Mouse (Mus musculus): ENCODE results near the gene Gadd45b. TPM values are rescaled to one million over a fixed set of nuclear protein-coding genes. Genes with fewer than 3 reads are reported as not detected.

The Gadd45b gene
- polyA plus RNA-seq, 1 experiment from 2014 or later: 16.1 TPM

DNA sequence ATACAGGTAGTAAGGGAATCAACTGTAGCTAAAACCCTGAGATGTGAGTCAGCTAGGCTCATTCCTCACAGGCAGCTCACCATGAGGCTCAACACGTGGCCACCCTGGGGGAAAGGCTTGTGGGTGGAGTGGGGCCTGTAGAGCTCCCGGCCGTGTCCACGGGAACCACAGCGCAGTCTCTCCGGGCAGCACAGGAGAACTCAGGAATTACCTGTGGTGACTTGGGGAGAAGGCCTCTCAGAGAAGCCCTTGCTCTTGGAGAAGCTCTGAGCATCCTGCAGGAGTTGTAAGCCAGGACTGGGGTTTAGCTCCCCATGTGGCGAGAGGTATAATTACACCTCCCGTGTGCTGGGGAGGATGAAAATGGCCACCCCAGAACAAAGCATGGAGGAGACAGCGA lies 25.7 kb downstream of the Gadd45b start:
- Histone ChIP-seq H3K27ac (ENCODE audit: low read depth, low read length) (no peak overlapping the region), H3K36me3 (ENCODE audit: control insufficient read depth, insufficient read depth, low read length) (no peaks in the 10 kb centered on the region), H3K9ac (ENCODE audit: low read depth, low read length) (no peak overlapping the region), H3K9me3 (ENCODE audit: control insufficient read depth, low read length) (no peaks in the 10 kb centered on the region), H3K4me1 (ENCODE audit: control insufficient read depth, insufficient read depth, low read length) (peaks cover 12% of the 10 kb centered on the region), H3K27me3 (ENCODE audit: control insufficient read depth, insufficient read depth, low read length) (no peaks in the 10 kb centered on the region), H3K4me2 (replicated peaks; ENCODE audit: low read depth, low read length) (no peak overlapping the region; the same call in 1 of the 2 replicates), H3K4me3 (ENCODE audit: low read length) (no peak overlapping the region)
- WGBS: 21% methylated on average over 9 of the region's 9 CpGs
- peak; percentile 33; the same call in 1 of the 2 replicates for ATAC-seq (ENCODE audit: low FRiP score, low TSS enrichment)

DNA sequence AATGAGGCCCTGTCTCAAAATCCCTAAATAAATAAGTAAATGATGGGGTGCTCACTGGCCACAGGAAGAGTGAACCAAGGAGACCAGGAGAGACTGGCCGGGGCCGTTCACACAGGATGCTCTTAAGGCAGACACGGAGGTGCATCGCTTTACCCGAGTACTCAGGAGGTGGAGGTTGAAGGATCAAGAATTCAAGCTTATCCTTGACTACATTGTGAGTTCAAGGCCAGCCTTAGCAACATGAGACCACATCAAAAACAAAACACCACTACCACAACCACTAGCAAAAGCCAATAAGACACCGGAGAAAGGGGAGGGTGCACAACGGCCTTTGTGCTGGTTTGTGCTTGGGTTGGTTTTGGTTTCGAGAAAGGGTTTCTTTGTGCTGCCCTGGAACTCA lies 26.5 kb downstream of the Gadd45b start:
- WGBS: 95% methylated on average over 8 of the region's 8 CpGs
- ATAC-seq (ENCODE audit: low FRiP score, low TSS enrichment): no peak
- Histone ChIP-seq H3K4me1 (ENCODE audit: control insufficient read depth, insufficient read depth, low read length) (peaks cover 21% of the 10 kb centered on the region), H3K27me3 (ENCODE audit: control insufficient read depth, insufficient read depth, low read length) (no peaks in the 10 kb centered on the region), H3K9me3 (ENCODE audit: control insufficient read depth, low read length) (no peaks in the 10 kb centered on the region), H3K4me2 (replicated peaks; ENCODE audit: low read depth, low read length) (no peak overlapping the region), H3K27ac (ENCODE audit: low read depth, low read length) (no peak overlapping the region), H3K36me3 (ENCODE audit: control insufficient read depth, insufficient read depth, low read length) (no peaks in the 10 kb centered on the region), H3K4me3 (ENCODE audit: low read length) (no peak overlapping the region), H3K9ac (ENCODE audit: low read depth, low read length) (no peak overlapping the region)

DNA sequence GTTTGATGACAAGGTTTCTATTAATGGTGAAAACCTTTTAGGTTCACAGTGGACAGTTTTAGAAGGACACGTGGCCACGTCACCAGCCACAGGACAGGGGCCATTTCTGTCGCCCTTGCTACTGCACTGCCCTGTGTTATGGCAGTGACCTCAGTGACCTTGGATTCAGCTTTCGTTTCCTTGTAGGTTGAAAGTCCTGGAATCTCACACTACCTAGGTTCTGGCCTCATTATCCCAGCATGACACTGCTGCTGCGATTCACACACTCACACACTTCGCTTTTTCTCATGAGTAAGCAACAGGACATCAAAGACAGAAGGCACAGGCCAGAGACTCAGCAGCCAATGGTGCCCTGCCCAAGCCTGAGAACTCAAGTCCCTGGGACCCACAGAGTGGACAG lies 27.0 kb downstream of the Gadd45b start:
- Histone ChIP-seq H3K27ac (ENCODE audit: low read depth, low read length) (no peak overlapping the region), H3K4me3 (ENCODE audit: low read length) (no peak overlapping the region), H3K4me2 (replicated peaks; ENCODE audit: low read depth, low read length) (no peak overlapping the region), H3K4me1 (ENCODE audit: control insufficient read depth, insufficient read depth, low read length) (peaks cover 24% of the 10 kb centered on the region), H3K36me3 (ENCODE audit: control insufficient read depth, insufficient read depth, low read length) (no peaks in the 10 kb centered on the region), H3K9me3 (ENCODE audit: control insufficient read depth, low read length) (no peaks in the 10 kb centered on the region), H3K27me3 (ENCODE audit: control insufficient read depth, insufficient read depth, low read length) (no peaks in the 10 kb centered on the region), H3K9ac (ENCODE audit: low read depth, low read length) (no peak overlapping the region)
- 69% methylated on average over 6 of the region's 6 CpGs for WGBS
- ATAC-seq (ENCODE audit: low FRiP score, low TSS enrichment): no peak

DNA sequence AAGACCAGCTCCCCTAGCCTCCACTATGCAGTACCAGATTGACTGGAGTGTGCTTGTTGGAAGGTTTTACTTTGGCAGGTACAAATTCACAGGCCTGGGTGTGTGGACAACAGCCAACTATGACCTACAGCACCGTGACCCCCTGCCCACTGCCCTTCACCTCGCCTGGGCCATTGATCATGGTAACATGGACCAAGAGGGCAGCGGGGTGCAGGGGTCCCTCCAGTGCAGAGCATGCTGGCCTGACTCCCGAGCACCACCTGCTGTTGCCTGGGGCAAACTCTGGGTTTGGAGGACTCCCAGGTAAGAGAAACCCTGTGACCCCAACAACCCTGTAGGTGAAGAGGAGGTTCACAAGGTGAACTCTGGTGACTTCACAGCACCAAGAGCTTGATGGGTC lies 27.9 kb downstream of the Gadd45b start:
- no peak overlapping the region for H3K4me2 ChIP-seq (replicated peaks; ENCODE audit: low read depth, low read length)
- no peaks in the 10 kb centered on the region for H3K36me3 ChIP-seq (ENCODE audit: control insufficient read depth, insufficient read depth, low read length)
- 71% methylated on average over 4 of the region's 4 CpGs for WGBS
- H3K4me1 ChIP-seq (ENCODE audit: control insufficient read depth, insufficient read depth, low read length): peaks cover 26% of the 10 kb centered on the region
- H3K4me3 ChIP-seq (ENCODE audit: low read length): no peak overlapping the region
- no peaks in the 10 kb centered on the region for H3K27me3 ChIP-seq (ENCODE audit: control insufficient read depth, insufficient read depth, low read length)
- no peaks in the 10 kb centered on the region for H3K9me3 ChIP-seq (ENCODE audit: control insufficient read depth, low read length)
- no peak for ATAC-seq (ENCODE audit: low FRiP score, low TSS enrichment)
- H3K27ac ChIP-seq (ENCODE audit: low read depth, low read length): no peak overlapping the region
- H3K9ac ChIP-seq (ENCODE audit: low read depth, low read length): no peak overlapping the region

DNA sequence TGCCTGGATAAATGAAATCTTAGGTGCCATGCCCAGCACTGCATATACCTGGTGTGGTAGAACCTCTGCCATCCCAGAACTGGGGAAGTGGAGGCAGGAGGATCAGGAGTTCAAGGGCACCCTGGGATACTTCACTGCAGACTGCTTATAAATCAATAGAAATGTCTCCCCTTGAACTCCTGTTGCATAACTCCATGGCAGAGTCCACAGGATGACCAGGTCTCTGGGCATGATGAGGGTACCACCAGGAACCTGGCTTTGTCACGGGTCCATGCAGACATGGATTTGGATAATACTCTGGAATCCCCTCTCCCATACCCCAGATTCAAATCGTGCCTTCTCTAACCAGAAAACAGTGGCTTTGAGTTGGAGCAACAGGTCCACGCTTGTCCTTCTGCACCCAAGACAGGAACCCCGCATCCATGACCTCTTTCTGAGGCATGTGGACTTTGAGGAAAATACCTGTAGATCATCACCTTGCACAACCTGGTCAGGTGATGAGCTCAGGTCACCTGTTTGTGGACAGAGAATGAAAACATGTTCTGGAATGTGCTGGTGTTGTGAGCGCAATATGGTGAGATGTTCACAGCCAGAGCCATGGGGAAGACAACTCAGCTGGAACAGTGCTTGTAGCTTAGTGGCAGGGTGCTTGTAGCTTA lies 29.2 kb downstream of the Gadd45b start:
- no peaks in the 10 kb centered on the region for H3K9me3 ChIP-seq (ENCODE audit: control insufficient read depth, low read length)
- no peak for ATAC-seq (ENCODE audit: low FRiP score, low TSS enrichment)
- H3K27ac ChIP-seq (ENCODE audit: low read depth, low read length): no peak overlapping the region
- no peak overlapping the region for H3K9ac ChIP-seq (ENCODE audit: low read depth, low read length)
- peaks cover 31% of the 10 kb centered on the region for H3K4me1 ChIP-seq (ENCODE audit: control insufficient read depth, insufficient read depth, low read length)
- H3K4me2 ChIP-seq (replicated peaks; ENCODE audit: low read depth, low read length): no peak overlapping the region
- no peak overlapping the region for H3K4me3 ChIP-seq (ENCODE audit: low read length)
- H3K27me3 ChIP-seq (ENCODE audit: control insufficient read depth, insufficient read depth, low read length): no peaks in the 10 kb centered on the region
- H3K36me3 ChIP-seq (ENCODE audit: control insufficient read depth, insufficient read depth, low read length): no peaks in the 10 kb centered on the region
- 93% methylated on average over 5 of the region's 5 CpGs for WGBS

DNA sequence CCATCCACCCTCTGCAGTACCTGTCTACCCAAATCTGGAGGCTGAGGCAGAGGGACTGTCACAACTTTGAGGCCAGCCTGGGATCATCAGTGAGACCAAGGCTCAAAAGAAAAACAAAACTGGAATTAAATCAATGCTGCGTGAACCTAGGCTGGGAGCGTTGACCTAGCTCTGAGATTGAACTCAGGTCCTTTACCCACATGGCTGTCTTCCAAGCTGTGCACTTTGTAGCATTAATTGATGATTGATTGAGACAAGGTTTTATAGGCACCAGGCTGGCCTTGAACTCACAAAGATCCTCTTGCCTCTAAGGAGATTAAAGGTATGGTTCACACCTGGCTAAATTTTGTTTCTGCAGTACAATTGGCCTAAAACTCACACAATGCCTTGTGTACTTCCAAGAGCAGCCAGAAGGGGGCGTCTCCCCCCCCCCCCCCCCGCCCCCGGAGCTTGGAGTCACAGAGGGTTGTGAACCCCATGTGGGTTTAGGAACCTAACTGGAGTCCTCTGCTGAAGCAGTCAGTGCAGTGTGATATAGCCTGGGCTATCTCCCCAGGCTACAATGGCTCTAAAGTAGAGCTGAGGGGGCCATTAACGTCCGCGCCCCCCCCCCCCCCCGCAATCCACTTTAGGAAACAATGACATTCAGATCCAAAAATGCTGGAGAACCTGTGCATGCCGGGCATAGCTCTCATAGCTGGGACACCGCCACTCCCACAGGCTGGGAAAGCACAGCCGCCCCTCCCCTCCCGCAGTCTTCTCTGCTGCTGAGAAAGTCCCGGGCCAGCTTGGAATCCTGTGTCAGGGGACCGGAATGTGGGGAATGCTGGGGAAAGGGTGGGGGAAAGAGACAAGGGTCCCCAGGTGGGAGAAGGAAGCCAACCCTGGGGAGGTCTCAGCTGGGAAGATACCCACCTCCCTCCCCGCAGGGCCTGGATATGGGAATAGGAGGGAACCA lies 31.0 kb downstream of the Gadd45b start:
- 13% methylated on average over 16 of the region's 16 CpGs for WGBS
- ATAC-seq (ENCODE audit: low FRiP score, low TSS enrichment): peak; percentile 75

DNA sequence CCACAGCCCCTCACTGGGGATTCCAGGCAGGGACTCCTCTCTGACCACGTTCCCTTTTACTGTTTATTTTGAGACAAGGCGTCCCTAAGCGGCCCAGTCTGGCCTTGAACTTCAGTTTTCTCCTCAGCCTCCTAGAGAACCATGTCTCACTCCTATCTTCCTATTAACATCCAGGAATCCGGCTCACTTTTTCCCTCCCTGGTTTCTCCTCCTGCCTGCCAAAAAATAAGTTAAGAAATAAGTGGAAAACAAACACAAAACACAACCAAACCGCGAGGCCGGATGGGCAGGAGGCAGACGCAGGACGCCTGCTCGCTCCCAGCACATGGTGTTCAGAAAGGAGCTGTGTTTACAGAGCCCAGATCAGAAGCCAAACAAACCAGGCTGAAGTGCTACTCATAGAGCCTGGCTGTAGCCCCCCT lies 32.2 kb downstream of the Gadd45b start:
- Histone ChIP-seq H3K9ac (ENCODE audit: low read depth, low read length) (no peak overlapping the region), H3K27ac (ENCODE audit: low read depth, low read length) (peak overlapping the region; percentile 87), H3K27me3 (ENCODE audit: control insufficient read depth, insufficient read depth, low read length) (no peaks in the 10 kb centered on the region), H3K4me1 (ENCODE audit: control insufficient read depth, insufficient read depth, low read length) (peaks cover 24% of the 10 kb centered on the region), H3K4me2 (replicated peaks; ENCODE audit: low read depth, low read length) (no peak overlapping the region), H3K9me3 (ENCODE audit: control insufficient read depth, low read length) (no peaks in the 10 kb centered on the region), H3K36me3 (ENCODE audit: control insufficient read depth, insufficient read depth, low read length) (no peaks in the 10 kb centered on the region), H3K4me3 (ENCODE audit: low read length) (no peak overlapping the region)
- ATAC-seq (ENCODE audit: low FRiP score, low TSS enrichment): no peak
- WGBS: 50% methylated on average over 10 of the region's 10 CpGs

More for the DNA sequence above, 31.0 kb downstream of the Gadd45b start:
- Histone ChIP-seq H3K4me3 (ENCODE audit: low read length) (no peak overlapping the region), H3K27ac (ENCODE audit: low read depth, low read length) (peak overlapping the region; percentile 87), H3K4me2 (replicated peaks; ENCODE audit: low read depth, low read length) (peak overlapping the region; percentile 19; the same call in 1 of the 2 replicates), H3K4me1 (ENCODE audit: control insufficient read depth, insufficient read depth, low read length) (peaks cover 24% of the 10 kb centered on the region), H3K9ac (ENCODE audit: low read depth, low read length) (no peak overlapping the region), H3K9me3 (ENCODE audit: control insufficient read depth, low read length) (no peaks in the 10 kb centered on the region), H3K36me3 (ENCODE audit: control insufficient read depth, insufficient read depth, low read length) (no peaks in the 10 kb centered on the region), H3K27me3 (ENCODE audit: control insufficient read depth, insufficient read depth, low read length) (no peaks in the 10 kb centered on the region)

DNA sequence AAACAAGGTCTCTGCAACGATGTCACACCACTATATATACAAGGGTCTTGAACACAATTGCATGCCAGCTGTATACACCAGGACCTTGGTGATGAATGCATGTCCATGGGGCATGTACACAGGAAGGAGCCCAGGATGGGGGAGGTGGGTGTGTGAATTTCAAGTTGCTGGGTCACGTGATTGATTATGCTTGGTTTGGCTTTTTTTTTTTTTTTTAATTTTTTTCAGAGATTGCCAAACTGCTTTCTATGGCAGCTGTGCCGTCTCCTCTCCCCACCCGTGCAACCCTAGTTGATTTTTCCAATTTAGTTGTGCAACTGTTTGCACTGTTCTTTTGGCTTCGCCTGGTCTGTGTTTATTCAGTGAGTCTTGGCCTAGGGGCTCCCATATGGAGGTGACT lies 32.7 kb downstream of the Gadd45b start:
- no peak overlapping the region for H3K4me2 ChIP-seq (replicated peaks; ENCODE audit: low read depth, low read length)
- H3K4me3 ChIP-seq (ENCODE audit: low read length): no peak overlapping the region
- no peak overlapping the region for H3K9ac ChIP-seq (ENCODE audit: low read depth, low read length)
- WGBS: 77% methylated on average over 5 of the region's 5 CpGs
- peaks cover 24% of the 10 kb centered on the region for H3K4me1 ChIP-seq (ENCODE audit: control insufficient read depth, insufficient read depth, low read length)
- H3K27ac ChIP-seq (ENCODE audit: low read depth, low read length): no peak overlapping the region
- no peaks in the 10 kb centered on the region for H3K9me3 ChIP-seq (ENCODE audit: control insufficient read depth, low read length)
- H3K36me3 ChIP-seq (ENCODE audit: control insufficient read depth, insufficient read depth, low read length): no peaks in the 10 kb centered on the region
- H3K27me3 ChIP-seq (ENCODE audit: control insufficient read depth, insufficient read depth, low read length): no peaks in the 10 kb centered on the region
- ATAC-seq (ENCODE audit: low FRiP score, low TSS enrichment): no peak
